Mouse (Mus musculus): ENCODE measurements around the gene Nhsl1. TPM values are rescaled to one million over a fixed set of nuclear protein-coding genes. Genes with fewer than 3 reads are reported as not detected.

Nhsl1 gene
- 5.4 and 6.8 TPM in 2 replicates for polyA plus RNA-seq (2015; fragmentation: Nextera tagmentation; extraction: Ambion mirVana)

DNA sequence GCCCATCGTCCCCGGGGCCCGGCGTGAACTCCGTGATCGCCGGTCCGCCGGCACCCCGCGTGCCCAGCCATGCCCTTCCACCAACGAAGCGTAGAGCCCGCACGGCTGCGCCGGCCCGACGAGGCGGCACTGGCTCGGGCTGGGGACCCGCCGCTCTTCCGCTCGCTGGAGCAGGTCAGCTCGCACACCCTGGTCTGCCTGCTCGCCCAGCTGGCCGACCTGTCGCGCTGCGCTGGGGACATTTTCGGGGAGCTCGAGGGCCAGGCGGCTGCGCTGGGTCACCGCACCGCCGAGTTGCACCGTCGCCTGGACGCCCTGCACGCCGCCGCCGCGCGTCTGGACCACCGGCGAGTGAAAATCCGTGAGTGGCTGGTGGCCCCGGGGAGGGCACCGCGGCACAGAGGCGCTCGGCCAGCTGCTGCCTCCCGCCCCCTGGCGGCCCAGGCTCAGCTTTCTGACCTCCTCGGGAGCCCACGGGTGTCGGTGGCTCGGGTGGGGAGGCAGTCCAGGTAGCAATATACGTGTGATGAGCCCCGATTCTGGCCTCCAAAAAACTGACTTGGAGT, at the start of gene Nhsl1:
Gene Nhsl1 (plus strand): TSS at position 70 of the 566 bp plus-strand sequence.
- DNase-seq (ENCODE audit: low spot score) = peak; percentile 6

DNA sequence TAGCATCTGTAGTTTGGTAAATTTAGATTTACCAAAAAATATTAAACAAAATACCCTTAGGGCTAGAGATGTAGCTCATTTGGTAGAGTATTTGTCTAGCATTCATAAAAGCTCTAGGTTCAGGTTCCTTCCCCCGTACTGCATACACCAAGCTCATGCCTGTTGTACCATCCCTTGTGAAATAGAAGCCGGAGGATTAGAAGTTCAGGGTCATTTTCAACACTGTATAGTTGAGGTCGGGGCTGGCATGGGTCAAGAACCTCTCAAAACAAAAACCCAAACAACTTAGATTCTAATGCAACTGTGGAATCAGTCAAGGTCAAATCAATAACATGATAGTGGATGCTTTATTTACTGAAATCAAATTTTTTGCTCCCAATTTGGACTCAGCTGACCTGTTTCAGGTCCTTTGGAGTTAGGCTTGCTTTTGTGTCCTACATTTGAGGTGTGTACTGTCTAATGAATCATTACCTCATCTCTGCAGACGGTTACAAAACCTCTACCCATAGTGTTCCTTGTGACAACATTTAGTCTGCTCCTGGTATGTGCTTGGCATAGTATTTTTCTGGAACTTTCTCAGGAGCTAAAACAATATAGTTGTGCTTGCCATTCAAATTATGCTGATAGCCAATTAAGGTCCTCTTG, 42.6 kb upstream of the Nhsl1 start:
- DNase-seq (ENCODE audit: low spot score) = no peak

DNA sequence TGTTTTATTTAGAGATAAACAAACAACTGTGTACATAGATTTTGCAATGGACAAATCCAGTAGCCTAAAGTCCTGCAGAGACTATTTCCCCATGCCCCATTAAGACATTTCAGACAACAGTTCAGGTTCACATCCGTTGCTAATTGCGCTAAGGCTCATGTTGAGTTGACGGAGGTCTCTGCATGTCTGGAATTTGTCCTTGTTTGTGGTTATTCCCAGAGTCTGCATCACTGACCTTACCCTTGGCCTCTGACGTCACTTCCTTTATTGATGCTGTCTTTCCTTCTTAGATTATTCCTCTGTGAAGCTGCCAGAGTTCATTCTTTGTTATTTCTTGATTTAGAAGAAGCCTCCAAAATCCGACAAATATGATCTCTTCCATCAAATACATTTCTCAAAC, 34.8 kb upstream of the Nhsl1 start:
- DNase-seq (ENCODE audit: low spot score) = no peak

DNA sequence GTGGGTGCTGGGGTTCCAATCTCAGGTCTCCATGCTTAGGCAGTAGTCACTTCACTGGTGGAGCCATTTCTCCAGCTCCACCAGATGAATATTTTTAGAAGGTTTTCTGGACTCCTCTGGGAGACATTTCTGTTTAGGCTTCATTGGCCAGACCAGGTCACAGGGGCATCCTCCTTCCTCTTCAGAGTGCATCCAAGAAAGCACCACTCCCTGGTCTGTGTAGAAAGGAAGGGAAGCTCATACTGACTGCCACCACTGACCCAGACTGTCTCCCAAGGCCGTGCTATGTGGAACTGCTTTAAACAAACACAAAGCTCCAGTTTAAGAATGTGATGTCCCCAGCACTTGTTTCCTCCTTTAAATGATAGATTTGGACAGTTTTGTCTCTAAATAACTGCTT, 29.3 kb upstream of the Nhsl1 start:
- DNase-seq (ENCODE audit: low spot score) = no peak

DNA sequence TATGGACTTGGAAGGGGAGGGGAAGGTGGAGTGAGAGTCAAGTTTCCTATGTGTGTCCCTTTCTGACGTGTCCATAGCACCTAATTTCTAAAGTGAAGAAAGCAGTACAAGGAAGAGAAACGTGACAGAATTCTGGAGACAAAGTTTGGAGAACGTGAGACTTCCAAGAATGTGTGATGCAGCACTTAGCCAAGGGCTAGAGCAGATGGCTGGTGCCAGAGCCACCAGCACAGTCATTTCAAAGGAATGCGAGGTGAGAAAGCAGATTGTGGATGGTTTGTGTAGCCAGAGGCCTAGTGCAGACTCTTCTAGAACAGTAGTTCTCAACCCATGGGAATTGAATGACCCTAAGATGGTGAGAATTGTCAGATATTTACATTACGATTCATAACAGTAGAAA, 13.7 kb upstream of the Nhsl1 start:
- DNase-seq (ENCODE audit: low spot score) = no peak

DNA sequence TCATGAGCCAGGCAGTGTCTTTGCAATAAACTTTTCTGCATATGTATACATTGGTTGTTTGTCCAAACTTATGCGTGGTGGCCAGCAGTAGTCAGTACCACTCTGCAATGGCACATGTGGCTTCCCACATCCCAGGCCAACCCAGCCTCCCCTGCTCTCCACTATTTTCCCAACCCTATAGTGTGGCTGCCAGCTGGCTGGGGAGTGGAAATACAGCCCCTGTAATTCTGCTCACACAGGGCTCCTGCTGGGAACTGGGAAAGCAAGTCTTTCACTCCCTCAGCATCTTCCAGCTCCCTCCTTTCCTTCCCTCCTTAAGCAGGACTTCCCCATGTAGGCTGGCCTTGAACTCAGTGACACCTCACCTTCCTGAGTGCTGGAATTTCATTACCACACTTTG, 3.7 kb upstream of the Nhsl1 start:
- DNase-seq (ENCODE audit: low spot score) = no peak

DNA sequence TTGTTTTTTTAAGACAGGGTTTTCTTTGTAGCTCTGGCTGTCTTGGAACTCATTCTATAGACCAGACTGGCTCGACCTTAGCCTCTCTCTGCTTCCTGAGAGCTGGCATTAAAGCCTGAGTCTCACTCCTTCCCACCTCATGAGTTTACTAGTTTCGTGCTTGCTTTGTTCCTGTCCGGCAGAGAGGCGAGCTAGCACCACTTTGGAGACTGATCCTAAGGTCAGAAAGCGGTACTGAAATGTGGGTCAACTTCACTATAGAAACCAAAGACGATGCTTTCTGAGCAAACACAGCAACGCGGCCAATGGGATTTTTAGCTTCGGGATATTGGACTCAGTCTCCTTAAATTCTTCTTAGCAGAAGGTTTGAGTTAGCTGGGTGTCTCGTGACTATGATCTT, 1.3 kb upstream of the Nhsl1 start:
- no peak for DNase-seq (ENCODE audit: low spot score)

DNA sequence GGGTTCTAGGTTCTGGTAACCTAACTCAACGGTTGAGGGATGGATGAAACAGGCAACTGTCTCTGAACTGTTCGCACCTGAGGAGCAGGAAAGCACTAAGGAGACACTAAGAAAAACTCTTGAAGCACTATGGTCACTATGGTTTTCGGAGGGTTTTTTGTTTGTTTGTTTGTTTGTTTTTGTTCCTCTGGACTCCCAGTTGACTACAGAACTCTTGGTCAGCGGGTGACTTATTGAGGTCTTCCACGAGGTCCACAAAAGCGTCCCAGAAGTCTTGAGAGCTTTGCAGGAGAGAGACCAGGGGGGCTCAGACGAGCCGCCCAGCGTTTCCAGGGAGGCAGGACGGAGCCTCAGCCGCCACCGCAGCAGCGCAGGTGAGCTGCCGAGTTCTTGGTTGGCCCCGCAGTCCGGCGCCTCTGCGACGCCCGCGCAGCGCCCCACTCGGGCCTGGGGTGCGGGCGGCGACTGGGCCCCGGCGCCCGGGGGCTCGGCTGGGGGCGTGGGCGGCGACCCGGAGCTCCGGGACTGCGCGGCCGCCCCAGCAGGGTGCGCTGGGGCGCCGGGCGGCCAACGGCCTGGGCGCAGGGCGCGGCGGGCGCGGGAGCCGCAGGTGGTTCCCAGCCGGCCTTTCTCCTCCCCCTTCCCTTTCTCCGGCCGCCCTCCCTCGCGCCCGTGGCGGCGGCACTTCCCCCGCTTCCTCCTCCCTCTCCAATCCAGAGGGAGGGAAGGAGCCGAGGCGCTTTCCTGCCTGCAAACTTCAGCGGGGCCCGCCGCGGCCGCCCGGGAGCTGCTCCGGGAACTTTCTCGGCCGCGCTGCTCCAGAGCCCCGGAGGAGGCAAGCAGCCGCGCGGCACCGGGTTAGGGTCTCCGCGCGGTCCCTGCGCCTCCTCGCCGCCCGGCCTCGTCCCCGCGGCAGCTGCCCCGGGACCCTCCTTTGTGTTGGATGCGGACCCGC, 547 bp upstream of the Nhsl1 start:
- peak; percentile 11 for DNase-seq (ENCODE audit: low spot score)

DNA sequence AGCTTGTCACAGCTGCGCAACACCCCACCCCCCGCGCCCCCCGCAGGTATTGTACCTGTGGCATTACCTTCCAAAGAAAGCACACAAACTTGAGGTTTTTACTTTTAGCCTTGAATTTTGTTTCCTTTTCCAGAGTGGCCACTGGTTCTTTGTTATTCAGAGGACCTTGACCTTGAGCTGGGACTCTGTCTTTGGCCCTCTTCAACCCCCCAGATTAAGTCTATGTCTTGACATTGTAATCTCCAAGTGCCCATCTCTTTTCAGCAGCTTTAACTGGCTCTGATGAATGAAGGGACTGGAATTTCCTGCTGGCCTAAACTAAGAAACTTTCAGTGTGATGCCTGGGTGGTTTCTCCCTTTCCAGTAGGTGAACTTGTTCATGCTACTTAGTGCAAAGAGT, 906 bp downstream of the Nhsl1 start:
- DNase-seq (ENCODE audit: low spot score) = no peak

DNA sequence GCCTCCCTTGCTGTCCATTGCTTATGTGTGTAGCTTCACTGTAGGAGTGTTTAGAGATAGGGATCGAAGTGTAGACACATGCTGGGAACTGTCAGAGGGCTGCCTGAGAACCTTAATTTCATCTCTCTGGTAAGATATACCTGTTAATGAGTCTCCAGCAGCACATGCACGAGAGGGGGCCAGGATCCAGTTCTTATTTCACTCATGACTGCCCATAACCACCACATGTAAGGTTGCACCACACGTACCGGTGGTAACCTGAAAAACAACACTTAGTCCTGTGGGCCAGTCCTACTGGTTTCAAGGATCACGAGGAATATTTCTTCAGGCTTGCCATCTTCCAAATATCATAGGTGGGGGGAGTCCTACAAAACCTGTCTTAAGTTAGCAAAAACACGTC, 3.1 kb downstream of the Nhsl1 start:
- DNase-seq (ENCODE audit: low spot score) = no peak

DNA sequence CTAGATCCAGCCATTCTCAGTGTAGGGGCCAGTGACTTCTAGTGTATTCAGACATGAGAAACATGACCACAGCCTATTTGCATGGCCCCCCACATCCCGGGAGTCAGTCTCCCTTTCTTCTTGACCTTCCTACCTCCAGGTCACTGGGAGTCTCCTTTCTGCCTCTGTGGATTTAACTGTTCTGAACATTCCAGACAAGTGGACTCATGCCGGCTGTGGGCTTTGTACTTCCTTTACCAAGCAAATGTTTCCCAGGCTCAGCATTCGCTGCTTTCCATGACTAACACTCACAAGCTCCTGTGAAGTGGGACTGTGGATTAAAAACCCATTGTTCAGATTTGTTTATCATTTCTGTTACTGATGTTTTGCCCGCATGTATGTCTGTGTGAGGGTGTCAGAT, 4.9 kb downstream of the Nhsl1 start:
- DNase-seq (ENCODE audit: low spot score) = no peak

DNA sequence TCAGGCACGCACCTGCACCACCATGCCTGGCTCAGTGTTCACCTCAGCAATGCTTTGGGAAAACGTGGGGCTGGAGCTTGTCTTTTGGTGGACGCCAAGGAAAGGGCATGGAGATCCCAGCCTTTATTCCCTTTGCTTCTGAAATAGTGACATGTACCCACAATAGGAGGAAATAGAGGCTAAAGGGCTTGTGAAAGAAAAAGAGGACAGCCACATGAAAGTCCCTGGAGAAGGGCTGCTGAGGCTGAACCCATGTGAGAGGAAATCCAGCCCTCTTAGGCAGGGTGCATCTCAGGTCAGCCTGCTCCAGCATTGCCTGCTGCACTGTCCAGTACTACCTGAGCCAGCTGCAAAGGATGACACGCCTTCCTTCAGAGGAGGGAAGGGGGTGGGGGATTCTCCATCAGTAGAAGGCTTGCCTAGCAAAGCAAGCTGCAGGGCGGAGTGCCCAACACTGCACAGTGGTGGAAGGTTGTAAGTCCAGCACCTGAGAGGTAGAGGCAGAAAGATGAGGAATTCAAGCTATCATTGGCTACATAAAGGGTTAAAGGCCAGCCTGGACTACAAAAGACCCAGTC, 9.6 kb downstream of the Nhsl1 start:
- DNase-seq (ENCODE audit: low spot score) = no peak

DNA sequence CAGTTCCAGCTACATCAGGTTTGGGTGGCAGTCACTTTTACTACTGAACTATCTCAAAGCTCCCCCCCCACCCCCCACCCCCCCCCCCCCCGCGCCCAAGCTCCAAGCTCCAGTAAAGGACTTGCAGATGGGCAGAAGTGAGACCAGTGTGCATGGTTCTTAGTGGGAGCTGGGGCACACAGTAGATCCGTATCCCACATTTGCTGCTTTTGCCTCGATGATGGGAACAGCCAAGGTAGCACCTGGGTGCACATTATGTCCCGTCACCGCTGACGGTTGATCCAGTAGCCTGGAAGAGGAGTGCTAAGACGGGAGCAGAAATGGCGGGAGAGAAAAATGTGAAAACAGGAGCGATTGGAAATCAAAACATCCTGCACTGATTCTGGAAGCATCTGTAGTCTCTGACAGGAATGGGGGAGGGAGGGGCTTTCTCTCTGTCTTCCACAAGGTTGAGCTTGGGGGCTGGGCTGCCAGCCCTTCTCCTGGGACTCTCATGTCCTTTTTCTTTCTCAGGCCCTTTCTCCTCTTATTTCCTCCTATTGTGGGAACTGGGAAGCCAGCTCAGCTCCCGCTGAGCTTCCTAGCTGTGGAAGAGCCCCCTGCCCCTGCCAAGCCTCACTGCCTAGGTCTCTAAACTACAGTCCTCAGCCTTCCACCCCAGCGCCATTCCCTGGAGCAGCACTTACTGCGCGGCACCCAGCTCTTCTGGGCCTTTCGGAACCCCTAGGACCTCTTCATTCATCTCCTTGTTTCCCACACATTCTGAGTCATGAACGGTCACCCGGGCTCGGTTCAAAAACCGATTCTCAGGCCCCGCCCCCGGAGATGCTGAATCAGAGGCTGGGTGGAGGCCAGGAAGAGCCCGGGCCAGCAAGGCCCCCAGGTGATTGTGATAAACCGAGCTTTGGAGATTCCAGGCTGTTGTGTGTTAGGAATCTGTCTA, 10.6 kb downstream of the Nhsl1 start:
- DNase-seq (ENCODE audit: low spot score) = no peak

DNA sequence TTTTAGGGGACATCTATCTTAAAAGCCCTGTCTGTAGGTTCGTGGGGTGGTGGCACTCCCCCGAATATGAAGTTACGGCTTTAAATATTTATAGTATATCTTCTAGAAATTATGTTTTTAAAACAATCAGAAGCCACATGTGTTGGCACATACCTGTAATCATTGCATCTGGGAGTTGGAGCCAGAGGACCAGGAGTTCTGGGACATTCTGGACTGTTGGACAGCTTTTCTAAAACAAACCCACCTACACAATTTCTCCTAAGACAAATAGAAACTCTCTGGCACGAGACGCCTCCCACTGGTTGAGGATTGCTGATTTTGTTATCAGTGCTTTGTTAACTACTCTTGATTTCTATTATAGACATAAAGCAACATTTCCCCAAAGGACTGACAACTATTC, 11.7 kb downstream of the Nhsl1 start:
- DNase-seq (ENCODE audit: low spot score) = no peak

DNA sequence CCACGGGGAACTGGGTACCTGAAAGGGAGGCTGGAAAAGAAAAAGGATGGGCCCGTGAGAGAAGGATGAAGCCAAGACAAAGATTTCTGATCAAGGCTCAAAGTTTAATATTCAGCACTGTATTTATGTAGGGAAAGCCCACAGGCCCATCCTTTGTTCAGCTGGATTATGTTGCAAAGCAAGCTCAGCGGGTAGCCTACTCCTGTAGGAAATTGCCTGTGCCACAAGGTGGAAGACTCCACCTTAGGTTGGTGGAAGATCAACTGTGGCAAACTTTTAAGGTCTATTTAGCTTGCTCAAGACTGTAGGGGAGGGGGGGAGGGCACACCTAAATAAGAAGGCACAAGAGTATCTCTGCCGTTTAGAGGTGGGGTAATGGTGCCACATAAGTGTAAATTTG, 14.8 kb downstream of the Nhsl1 start:
- no peak for DNase-seq (ENCODE audit: low spot score)

DNA sequence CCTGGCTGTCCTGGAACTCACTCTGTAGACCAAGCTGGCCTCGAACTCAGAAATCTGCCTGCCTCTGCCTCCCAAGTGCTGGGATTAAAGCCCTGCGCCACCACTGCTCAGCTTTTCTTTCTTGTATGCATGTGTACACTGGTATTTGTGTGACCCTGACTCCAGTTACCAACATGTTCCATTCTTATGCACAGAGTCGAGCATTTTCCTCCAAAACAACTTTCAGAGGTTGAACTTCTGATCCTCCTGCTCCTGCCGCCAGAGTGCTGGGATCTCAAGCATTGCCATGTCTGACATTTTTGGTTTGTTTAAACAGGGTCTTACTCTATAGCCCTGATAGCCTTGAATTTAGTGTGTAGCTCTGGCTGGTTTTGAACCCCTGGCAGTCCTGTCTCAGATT, 15.4 kb downstream of the Nhsl1 start:
- no peak for DNase-seq (ENCODE audit: low spot score)

DNA sequence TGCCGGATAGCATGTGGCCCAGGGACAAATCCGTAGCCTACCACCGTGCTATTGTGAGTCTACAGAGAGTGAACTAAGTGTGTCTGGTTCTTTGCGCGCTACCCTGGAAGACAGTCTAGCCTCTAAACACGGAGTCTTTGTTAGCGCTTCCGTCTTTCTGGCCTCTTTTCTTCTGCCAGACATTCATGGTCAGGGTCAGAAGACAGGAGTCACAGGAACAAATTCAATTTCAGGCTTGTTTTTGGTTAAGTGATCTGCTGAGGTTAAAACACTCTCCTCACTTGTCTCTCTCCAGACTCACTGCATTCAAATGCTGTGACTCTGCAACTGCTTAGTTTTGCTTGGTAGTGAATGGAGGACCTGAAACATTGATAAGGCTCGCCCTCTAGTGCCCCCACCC, 15.9 kb downstream of the Nhsl1 start:
- no peak for DNase-seq (ENCODE audit: low spot score)

DNA sequence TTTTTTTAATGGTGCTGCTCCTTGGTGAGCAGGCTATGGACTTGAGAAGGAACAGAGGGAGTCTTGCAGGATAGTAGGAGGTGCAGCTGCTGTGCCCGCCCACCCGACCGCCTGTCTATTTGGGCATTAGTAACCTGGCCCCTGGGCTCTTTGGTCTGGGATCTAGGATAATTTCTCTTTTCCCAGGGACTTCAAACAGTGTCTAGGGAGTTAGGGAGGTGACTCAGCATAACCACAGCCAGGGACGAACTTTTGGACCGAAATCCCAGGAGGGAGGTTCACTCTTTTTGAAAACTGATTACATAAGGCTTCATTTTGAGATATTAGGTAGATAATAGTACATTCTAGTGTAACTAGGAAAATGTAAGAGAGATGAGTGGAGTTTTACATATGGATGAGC, 18.9 kb downstream of the Nhsl1 start:
- DNase-seq (ENCODE audit: low spot score) = no peak

DNA sequence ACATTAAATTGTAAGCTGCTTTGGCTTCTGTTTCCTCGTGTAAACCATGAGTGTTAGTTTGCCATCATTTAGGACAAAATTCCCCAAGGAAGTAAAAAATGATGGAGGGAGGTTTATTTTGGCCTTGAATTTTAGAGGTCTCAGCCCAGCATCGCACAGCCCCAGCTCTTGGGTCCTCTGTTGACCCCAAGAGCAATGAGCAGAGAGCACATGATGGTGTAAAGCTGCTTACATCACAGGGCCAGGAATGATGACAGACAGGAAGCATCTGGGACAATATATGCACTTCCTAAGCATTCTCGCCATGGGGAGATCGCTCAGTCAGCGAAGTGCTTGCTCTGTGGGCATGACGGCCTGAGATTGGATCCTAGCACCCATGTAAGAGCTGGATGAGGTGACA, 20.6 kb downstream of the Nhsl1 start:
- DNase-seq (ENCODE audit: low spot score) = no peak

DNA sequence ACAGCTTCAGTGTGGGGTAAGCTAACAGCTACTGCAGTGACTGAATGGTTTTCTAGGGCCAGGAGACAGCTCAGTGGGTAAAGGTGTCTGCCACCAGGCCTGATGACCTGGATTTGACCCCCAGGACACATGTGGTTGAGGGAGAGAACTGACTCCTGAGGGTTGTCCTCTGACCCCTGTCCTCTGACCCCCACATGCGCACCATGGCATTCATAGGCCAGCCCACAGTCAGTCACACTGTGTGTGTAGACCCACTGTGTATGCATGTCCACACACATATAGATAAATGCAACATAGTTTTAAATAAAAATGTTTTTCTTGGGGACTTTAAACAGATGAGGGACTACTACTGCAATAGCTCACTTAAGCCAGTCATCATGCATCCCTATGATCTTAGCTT, 22.1 kb downstream of the Nhsl1 start:
- no peak for DNase-seq (ENCODE audit: low spot score)

All from thymus, postnatal 0 days (tissue).